Mouse (Mus musculus) intestine, embryonic 14.5 days (tissue): ENCODE data around the gene Dusp22. TPM values are rescaled to one million over a fixed set of nuclear protein-coding genes. Genes with fewer than 3 reads are reported as not detected.

ENCODE experiments used
- ATAC-seq: fragments of 200-750 bp; cut with Nextera tagmentation; replicated peaks from 2 replicates; pipeline ENCODE4 v1.8.0; 2017; ENCODE audit warnings: low read depth, moderate number of reproducible peaks, moderate TSS enrichment, moderate library complexity; ENCODE audit not compliant: low FRiP score, low TSS enrichment
- DNase-seq: peaks from one replicate; pipeline ENCODE4 v3.0.0-alpha.2; 2018; ENCODE audit warnings: low spot score
- H3K27ac ChIP-seq: fragments of 300-500 bp; sonication (generic); 2 replicates; pipeline ENCODE4 v1.5.1; 2014; ENCODE audit warnings: low read depth, mild to moderate bottlenecking, control low read depth
- H3K27me3 ChIP-seq: fragments of 300-500 bp; sonication (generic); replicated peaks from 2 replicates; pipeline ENCODE4 v1.6.1; 2014; ENCODE audit warnings: low read length, control low read depth; ENCODE audit not compliant: control insufficient read depth, insufficient read depth
- H3K36me3 ChIP-seq: fragments of 300-500 bp; sonication (generic); 2 replicates; pipeline ENCODE4 v1.6.1; 2014; ENCODE audit warnings: low read length, control low read depth; ENCODE audit not compliant: control insufficient read depth, insufficient read depth
- H3K4me1 ChIP-seq: fragments of 300-500 bp; sonication (generic); replicated peaks from 2 replicates; pipeline ENCODE4 v1.6.1; 2014; ENCODE audit warnings: low read length, control low read depth, mixed read lengths; ENCODE audit not compliant: control insufficient read depth, insufficient read depth
- H3K4me2 ChIP-seq: fragments of 300-500 bp; sonication (generic); 2 replicates; pipeline ENCODE4 v1.6.1; 2014; ENCODE audit warnings: low read length
- H3K4me3 ChIP-seq: fragments of 300-500 bp; sonication (generic); 2 replicates; pipeline ENCODE4 v1.5.1; 2014; ENCODE audit warnings: low read depth, low read length, control low read depth, mixed read lengths
- H3K9ac ChIP-seq: fragments of 300-500 bp; sonication (generic); 2 replicates; pipeline ENCODE4 v1.6.1; 2014; ENCODE audit warnings: mild to moderate bottlenecking, low read length
- H3K9me3 ChIP-seq: fragments of 300-500 bp; sonication (generic); 2 replicates; pipeline ENCODE4 v1.6.1; 2016; ENCODE audit warnings: low read length, control low read depth; ENCODE audit not compliant: control insufficient read depth
- WGBS: fragments of 180-500 bp; shearing (Covaris S2); extraction: QIAGEN DNeasy Blood & Tissue Kit; methylation state at CpG from one replicate; pipeline ENCODE4 v1.1.7; 2014; 5-methylcytosine and 5-hydroxymethylcytosine counted together
- polyA plus RNA-seq: library from polyadenylated mRNA; unstranded; fragments of >200 nt; fragmentation: Nextera tagmentation; extraction: Ambion mirVana; gene quantifications from 2 replicates; pipeline ENCODE4 v1.2.1, GENCODE M21; 2014

Dusp22 gene
- polyA plus RNA-seq, 1 experiment from 2014 or later = 21.2 TPM

GRCm38 (mm10) chr13:30730104-30730793 lies 70.5 kb downstream of the Dusp22 start:
- H3K4me1 ChIP-seq = peaks cover 2% of the 10 kb centered on the region
- 87% methylated on average over 15 of the region's 15 CpGs for WGBS
- no peaks in the 10 kb centered on the region for H3K27me3 ChIP-seq
- ATAC-seq (no peak), DNase-seq (no peak)
- no peaks in the 10 kb centered on the region for H3K9me3 ChIP-seq
- H3K36me3 ChIP-seq = no peaks in the 10 kb centered on the region
- no peak overlapping the region for H3K4me3 ChIP-seq
- H3K9ac ChIP-seq = no peak overlapping the region
- no peak overlapping the region for H3K27ac ChIP-seq
- no peak overlapping the region for H3K4me2 ChIP-seq

GRCm38 (mm10) chr13:30732709-30733445 lies 73.1 kb downstream of the Dusp22 start:
- H3K4me1 ChIP-seq = no peaks in the 10 kb centered on the region
- WGBS = 85% methylated on average over 11 of the region's 11 CpGs
- ATAC-seq = no peak

GRCm38 (mm10) chr13:30736721-30737120 lies 76.9 kb downstream of the Dusp22 start:
- no peak for ATAC-seq
- DNase-seq = no peak
- H3K9me3 ChIP-seq = no peaks in the 10 kb centered on the region
- 79% methylated on average over 5 of the region's 5 CpGs for WGBS
- H3K4me3 ChIP-seq = no peak overlapping the region
- H3K4me2 ChIP-seq = no peak overlapping the region
- no peaks in the 10 kb centered on the region for H3K27me3 ChIP-seq
- no peak overlapping the region for H3K27ac ChIP-seq
- H3K9ac ChIP-seq = no peak overlapping the region
- H3K36me3 ChIP-seq = no peaks in the 10 kb centered on the region
- no peaks in the 10 kb centered on the region for H3K4me1 ChIP-seq

More at GRCm38 (mm10) chr13:30732709-30733445, 73.1 kb downstream of the Dusp22 start:
- Histone ChIP-seq H3K27ac (no peak overlapping the region), H3K27me3 (no peaks in the 10 kb centered on the region), H3K36me3 (no peaks in the 10 kb centered on the region), H3K4me2 (no peak overlapping the region), H3K9me3 (no peaks in the 10 kb centered on the region), H3K9ac (no peak overlapping the region), H3K4me3 (no peak overlapping the region)
- DNase-seq = no peak

GRCm38 (mm10) chr13:30737257-30737656 lies 77.5 kb downstream of the Dusp22 start:
- Histone ChIP-seq H3K4me2 (no peak overlapping the region), H3K9ac (no peak overlapping the region), H3K27ac (no peak overlapping the region), H3K27me3 (no peaks in the 10 kb centered on the region), H3K4me3 (no peak overlapping the region), H3K4me1 (no peaks in the 10 kb centered on the region), H3K36me3 (no peaks in the 10 kb centered on the region), H3K9me3 (no peaks in the 10 kb centered on the region)
- WGBS = 81% methylated on average over 2 of the region's 2 CpGs
- DNase-seq (no peak), ATAC-seq (no peak)

GRCm38 (mm10) chr13:30738310-30738840 lies 78.6 kb downstream of the Dusp22 start:
- Histone ChIP-seq H3K4me3 (no peak overlapping the region), H3K27me3 (no peaks in the 10 kb centered on the region), H3K9ac (no peak overlapping the region), H3K4me1 (no peaks in the 10 kb centered on the region), H3K4me2 (no peak overlapping the region), H3K36me3 (no peaks in the 10 kb centered on the region), H3K27ac (no peak overlapping the region), H3K9me3 (no peaks in the 10 kb centered on the region)
- ATAC-seq = no peak
- DNase-seq = no peak
- 80% methylated on average over 4 of the region's 4 CpGs for WGBS

GRCm38 (mm10) chr13:30741172-30741571 lies 81.4 kb downstream of the Dusp22 start:
- Histone ChIP-seq H3K27ac (no peak overlapping the region), H3K9ac (no peak overlapping the region), H3K4me3 (no peak overlapping the region), H3K9me3 (no peaks in the 10 kb centered on the region), H3K4me1 (no peaks in the 10 kb centered on the region), H3K4me2 (no peak overlapping the region), H3K27me3 (0 out of 2 replicates have a peak, but pooled peaks cover 4% of the 10 kb centered on the region), H3K36me3 (no peaks in the 10 kb centered on the region)
- ATAC-seq (no peak), DNase-seq (no peak)
- 71% methylated on average over 5 of the region's 5 CpGs for WGBS

GRCm38 (mm10) chr13:30742411-30742970 lies 82.7 kb downstream of the Dusp22 start:
- whole genome bisulfite sequencing = 73% methylated on average over 6 of the region's 6 CpGs
- peaks cover 8% of the 10 kb centered on the region; the same call in 1 of the 2 replicates for H3K27me3 ChIP-seq
- H3K9ac ChIP-seq = no peak overlapping the region
- no peak overlapping the region for H3K4me2 ChIP-seq
- no peak for DNase-seq
- no peak overlapping the region for H3K4me3 ChIP-seq
- H3K4me1 ChIP-seq = no peaks in the 10 kb centered on the region
- H3K9me3 ChIP-seq = no peaks in the 10 kb centered on the region
- ATAC-seq = no peak
- no peak overlapping the region for H3K27ac ChIP-seq
- H3K36me3 ChIP-seq = no peaks in the 10 kb centered on the region

GRCm38 (mm10) chr13:30745121-30745520 lies 85.3 kb downstream of the Dusp22 start:
- Histone ChIP-seq H3K27ac (no peak overlapping the region), H3K9me3 (no peaks in the 10 kb centered on the region), H3K4me3 (no peak overlapping the region), H3K36me3 (no peaks in the 10 kb centered on the region), H3K9ac (no peak overlapping the region), H3K4me2 (no peak overlapping the region), H3K27me3 (peaks cover 34% of the 10 kb centered on the region), H3K4me1 (0 out of 2 replicates have a peak, but pooled peaks cover 4% of the 10 kb centered on the region)
- DNase-seq (no peak), ATAC-seq (no peak)
- WGBS = 68% methylated on average over 7 of the region's 7 CpGs
